Mouse (Mus musculus) adipocyte (in vitro differentiated cells): Measurements from ENCODE around the gene Diexf.

Source experiments
- DNase-seq: peaks from one replicate; pipeline ENCODE4 v3.0.0-alpha.2; 2016; ENCODE audit warnings: low spot score

Gene Diexf

GRCm38 (mm10) chr1:193129786-193130455 is at the start of gene Diexf:
Gene Diexf, minus strand, starts transcription at chr1:193130272.
- peak; percentile 99 for DNase-seq

GRCm38 (mm10) chr1:193174143-193174733 is 44.2 kb upstream of the Diexf start:
- DNase-seq: peak; percentile 54

- peak; percentile 52 for DNase-seq
Measured at GRCm38 (mm10) chr1:193173810-193174129, 43.7 kb upstream of the Diexf start.

- DNase-seq: peak; percentile 99
Measured at GRCm38 (mm10) chr1:193172991-193173809, 43.1 kb upstream of the Diexf start.

- no peak for DNase-seq
Measured at GRCm38 (mm10) chr1:193169856-193170255, 39.8 kb upstream of the Diexf start.

- DNase-seq: no peak
Measured at GRCm38 (mm10) chr1:193169228-193169627, 39.2 kb upstream of the Diexf start.

- no peak for DNase-seq
Measured at GRCm38 (mm10) chr1:193167746-193168145, 37.7 kb upstream of the Diexf start, which contains the start of gene A130010J15Rik. Gene A130010J15Rik, plus strand, starts transcription at chr1:193168046.

- DNase-seq: no peak
Measured at GRCm38 (mm10) chr1:193160317-193161032, 30.4 kb upstream of the Diexf start.

GRCm38 (mm10) chr1:193159613-193160012 is 29.5 kb upstream of the Diexf start:
- DNase-seq: no peak

- no peak for DNase-seq
Measured at GRCm38 (mm10) chr1:193159163-193159562, 29.1 kb upstream of the Diexf start.

GRCm38 (mm10) chr1:193157111-193157492 is 27.0 kb upstream of the Diexf start:
- peak; percentile 40 for DNase-seq

- DNase-seq: no peak
Measured at GRCm38 (mm10) chr1:193156316-193157110, 26.4 kb upstream of the Diexf start.

GRCm38 (mm10) chr1:193153561-193153960 is 23.5 kb upstream of the Diexf start:
- DNase-seq: no peak

- DNase-seq: no peak
Measured at GRCm38 (mm10) chr1:193152872-193153271, 22.8 kb upstream of the Diexf start, which contains the start of gene Irf6. Gene Irf6, plus strand, starts transcription at chr1:193153111.

GRCm38 (mm10) chr1:193151134-193151533 is 21.1 kb upstream of the Diexf start:
- no peak for DNase-seq

- DNase-seq: no peak
Measured at GRCm38 (mm10) chr1:193149231-193149630, 19.2 kb upstream of the Diexf start.

- no peak for DNase-seq
Measured at GRCm38 (mm10) chr1:193146416-193146815, 16.3 kb upstream of the Diexf start.

GRCm38 (mm10) chr1:193145101-193145500 is 15.0 kb upstream of the Diexf start:
- DNase-seq: no peak

- no peak for DNase-seq
Measured at GRCm38 (mm10) chr1:193144516-193144915, 14.4 kb upstream of the Diexf start.

- no peak for DNase-seq
Measured at GRCm38 (mm10) chr1:193142517-193143062, 12.5 kb upstream of the Diexf start.

- DNase-seq: no peak
Measured at GRCm38 (mm10) chr1:193141118-193141517, 11.0 kb upstream of the Diexf start.
